Mouse (Mus musculus) stomach, postnatal 0 days (tissue): Measurements from ENCODE around the gene Ap1g1.

ENCODE experiments used
- CTCF ChIP-seq: IDR thresholded peaks from 2 replicates; pipeline ENCODE4 v1.5.1; 2016; ENCODE audit warnings: antibody characterized with exemption, low read depth, mild to moderate bottlenecking, moderate library complexity
- EP300 ChIP-seq: optimal IDR thresholded peaks from 2 replicates; pipeline ENCODE3; 2016; ENCODE audit warnings: antibody characterized with exemption

- TF ChIP-seq CTCF (no peak), EP300 (no peak)
These were observed 14.3 kb upstream of the Ap1g1 start for GRCm38 (mm10) chr8:109764031-109764430.
